Mouse (Mus musculus) heart, postnatal 0 days (tissue): Measurements from ENCODE around the gene Apmap.

ENCODE experiments used
- CTCF ChIP-seq: IDR thresholded peaks from 2 replicates; pipeline ENCODE4 v1.5.1; 2016; ENCODE audit warnings: antibody characterized with exemption, control low read depth, low read depth
- EP300 ChIP-seq: IDR thresholded peaks from 2 replicates; pipeline ENCODE4 v1.6.1; 2016; ENCODE audit warnings: antibody characterized with exemption, low read depth

GRCm38 (mm10) chr2:150595411-150596190 is 12.8 kb downstream of the Apmap start:
- no peak for TF ChIP-seq CTCF
- TF ChIP-seq EP300: no peak
